Mouse (Mus musculus): ENCODE measurements around the gene Olfr702. TPM values are rescaled to one million over a fixed set of nuclear protein-coding genes. Genes with fewer than 3 reads are reported as not detected.
A peak's percentile ranks its signal among the peaks of the same experiment; 100 is the strongest.

The Olfr702 gene
- total and polyA plus RNA-seq, 3 experiments: 0.11 TPM; not detected in 2

DNA sequence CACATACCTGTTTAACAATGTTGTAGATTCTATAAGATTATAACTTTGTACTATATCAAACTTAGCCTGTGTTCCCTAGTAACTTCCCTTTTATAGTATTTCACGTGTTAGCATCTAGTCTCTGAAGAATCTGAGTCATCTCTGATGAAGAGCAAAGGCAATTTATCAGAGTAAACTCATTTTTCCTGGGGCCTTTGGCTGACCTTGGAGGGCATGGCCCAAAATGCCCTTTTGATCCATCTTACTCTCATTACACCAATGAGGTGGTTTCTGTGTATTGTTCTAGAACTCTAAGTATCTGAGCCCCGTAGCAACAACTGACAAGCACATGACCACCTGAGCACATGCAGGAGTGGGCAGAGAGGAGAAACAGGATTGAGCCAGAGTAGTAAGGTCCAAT, 19.9 kb downstream of the Olfr702 start, which contains the start of gene Olfr701:
Olfr701 (plus strand) TSS at position 301 of the 400 bp plus-strand sequence.
- H3K9me3 ChIP-seq (replicated peaks): no peaks in the 10 kb centered on the region
- no peak for ATAC-seq (ENCODE audit: extremely low read depth, insufficient number of reproducible peaks, low FRiP score, poor library complexity, severe bottlenecking)

DNA sequence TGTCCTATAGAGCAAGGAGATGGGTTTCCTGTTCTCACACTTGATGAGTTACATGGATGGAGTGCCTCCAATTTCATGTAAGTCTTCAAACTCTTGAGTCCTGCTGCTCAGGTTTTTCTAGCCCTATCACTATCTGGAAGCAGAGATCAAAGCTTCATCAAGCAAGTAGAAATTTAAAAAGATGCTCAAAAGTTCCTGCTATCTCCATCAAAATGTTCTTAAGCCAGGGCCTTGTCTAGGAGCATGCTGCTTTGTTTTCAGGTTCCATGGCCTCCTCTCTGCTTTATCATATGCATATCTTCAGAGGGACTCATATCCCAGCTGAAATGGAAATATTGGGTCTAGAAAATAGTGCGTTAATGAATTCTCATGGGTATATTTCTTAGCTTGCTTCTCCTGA, 25.0 kb downstream of the Olfr702 start, which contains the start of gene Olfr700:
Olfr700 (minus strand) TSS at position 101 of the 400 bp plus-strand sequence.
- no peak for TF ChIP-seq POLR2AphosphoS5 (IDR thresholded peaks at IDR 0.05; ENCODE audit: insufficient replicate concordance, low read depth, low read length)
- no peak for TF ChIP-seq CTCF (IDR thresholded peaks at IDR 0.05; ENCODE audit: low read depth, low read length)
- TF ChIP-seq TAL1 (conservative IDR thresholded peaks at IDR 0.05; ENCODE audit: low read depth, low read length): no peak
- no peak for TF ChIP-seq GATA1 (IDR thresholded peaks at IDR 0.05; ENCODE audit: borderline replicate concordance, low read length)
- no peak for TF ChIP-seq GATA2 (IDR thresholded peaks at IDR 0.05; ENCODE audit: borderline replicate concordance, low read depth, low read length)
- Histone ChIP-seq H3K9me3 (replicated peaks) (no peaks in the 10 kb centered on the region), H3K36me3 (replicated peaks) (no peaks in the 10 kb centered on the region), H3K4me3 (ENCODE audit: low read depth, low read length) (no peak within 1 kb of the TSS), H3K27me3 (ENCODE audit: insufficient read depth, low read length) (no peaks in the 10 kb centered on the region), H3K4me1 (ENCODE audit: insufficient read depth, low read depth, low read length) (peaks cover 10% of the 10 kb centered on the region)
- ATAC-seq (ENCODE audit: extremely low read depth, insufficient number of reproducible peaks, low FRiP score, poor library complexity, severe bottlenecking): no peak
- DNase-seq (ENCODE audit: low spot score): no peak

More for the DNA sequence above, 19.9 kb downstream of the Olfr702 start, which contains the start of gene Olfr701:
- H3K4me1 ChIP-seq (ENCODE audit: insufficient read depth, low read depth, low read length): peaks cover 27% of the 10 kb centered on the region
- TF ChIP-seq CTCF (IDR thresholded peaks at IDR 0.05; ENCODE audit: low read depth, low read length) (no peak), GATA2 (IDR thresholded peaks at IDR 0.05; ENCODE audit: borderline replicate concordance, low read depth, low read length) (no peak)
- H3K4me3 ChIP-seq (ENCODE audit: low read depth, low read length): no peak within 1 kb of the TSS
- no peaks in the 10 kb centered on the region for H3K36me3 ChIP-seq (replicated peaks)
- DNase-seq (ENCODE audit: low spot score): no peak
- no peaks in the 10 kb centered on the region for H3K27me3 ChIP-seq (ENCODE audit: insufficient read depth, low read length)

DNA sequence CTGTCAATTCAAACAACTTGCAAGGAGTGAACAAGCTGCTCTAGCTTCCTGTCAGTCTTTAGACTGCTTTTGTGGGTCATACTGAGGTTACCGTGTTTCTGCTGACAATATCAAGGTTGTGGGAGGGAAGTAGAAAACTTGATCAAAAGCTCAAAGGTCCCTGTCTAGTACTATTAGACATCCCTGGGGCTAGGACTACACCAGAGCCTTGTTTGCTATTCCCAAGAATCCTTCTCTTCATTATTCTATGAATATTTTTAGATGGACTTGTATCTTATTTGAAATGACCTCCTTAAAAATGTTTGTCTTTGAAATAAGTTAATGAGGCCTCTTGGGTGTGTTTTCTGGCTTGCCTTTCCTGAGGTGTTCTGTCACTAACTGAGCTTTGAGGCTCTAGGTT, 40.6 kb downstream of the Olfr702 start, which contains the start of gene Olfr699:
Olfr699 (minus strand) TSS at position 101 of the 400 bp plus-strand sequence.
- Histone ChIP-seq H3K36me3 (replicated peaks) (no peaks in the 10 kb centered on the region), H3K9me3 (replicated peaks) (no peaks in the 10 kb centered on the region; the same call in 1 of the 2 replicates), H3K4me1 (ENCODE audit: insufficient read depth, low read depth, low read length) (peaks cover 4% of the 10 kb centered on the region; the same call in 1 of the 2 replicates), H3K27me3 (ENCODE audit: insufficient read depth, low read length) (no peaks in the 10 kb centered on the region), H3K4me3 (ENCODE audit: low read depth, low read length) (no peak within 1 kb of the TSS)
- ATAC-seq (ENCODE audit: extremely low read depth, insufficient number of reproducible peaks, low FRiP score, poor library complexity, severe bottlenecking) (no peak), DNase-seq (ENCODE audit: low spot score) (no peak)
- TF ChIP-seq GATA1 (IDR thresholded peaks at IDR 0.05; ENCODE audit: borderline replicate concordance, low read length) (no peak), POLR2AphosphoS5 (IDR thresholded peaks at IDR 0.05; ENCODE audit: insufficient replicate concordance, low read depth, low read length) (no peak), CTCF (IDR thresholded peaks at IDR 0.05; ENCODE audit: low read depth, low read length) (no peak), GATA2 (IDR thresholded peaks at IDR 0.05; ENCODE audit: borderline replicate concordance, low read depth, low read length) (no peak), TAL1 (conservative IDR thresholded peaks at IDR 0.05; ENCODE audit: low read depth, low read length) (no peak)

DNA sequence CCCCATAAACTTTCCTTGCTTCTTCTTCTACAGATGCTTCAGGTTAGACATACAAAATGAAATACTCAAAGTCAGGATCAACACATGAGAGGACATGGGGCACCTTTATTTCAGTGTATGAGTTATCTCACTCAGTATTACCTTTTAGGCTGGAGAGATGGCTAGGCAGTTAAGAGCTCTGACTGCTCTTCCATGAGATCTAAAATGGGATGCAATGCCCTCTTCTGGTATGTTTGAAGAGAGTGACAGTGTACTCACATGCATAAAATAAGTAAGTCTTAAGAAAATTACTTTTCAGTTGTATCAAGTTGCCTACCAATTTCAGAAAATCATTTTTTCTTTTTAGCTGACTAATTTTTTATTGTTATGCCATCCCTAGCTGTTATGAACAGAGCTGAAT, 45.4 kb downstream of the Olfr702 start:
- no peak overlapping the region for H3K4me3 ChIP-seq (ENCODE audit: low read depth, low read length)
- no peak for DNase-seq (ENCODE audit: low spot score)
- H3K4me1 ChIP-seq (ENCODE audit: insufficient read depth, low read depth, low read length): peaks cover 5% of the 10 kb centered on the region; the same call in 1 of the 2 replicates
- peak; percentile 22; the same call in 1 of the 2 replicates for ATAC-seq (ENCODE audit: extremely low read depth, insufficient number of reproducible peaks, low FRiP score, poor library complexity, severe bottlenecking)
- no peaks in the 10 kb centered on the region for H3K27me3 ChIP-seq (ENCODE audit: insufficient read depth, low read length)
- TF ChIP-seq POLR2AphosphoS5 (IDR thresholded peaks at IDR 0.05; ENCODE audit: insufficient replicate concordance, low read depth, low read length) (no peak), TAL1 (conservative IDR thresholded peaks at IDR 0.05; ENCODE audit: low read depth, low read length) (no peak), GATA1 (IDR thresholded peaks at IDR 0.05; ENCODE audit: borderline replicate concordance, low read length) (no peak), CTCF (IDR thresholded peaks at IDR 0.05; ENCODE audit: low read depth, low read length) (no peak), GATA2 (IDR thresholded peaks at IDR 0.05; ENCODE audit: borderline replicate concordance, low read depth, low read length) (no peak)
- no peaks in the 10 kb centered on the region for H3K9me3 ChIP-seq (replicated peaks)
- no peaks in the 10 kb centered on the region for H3K36me3 ChIP-seq (replicated peaks)

Other genes with a start within 250 kb of the Olfr702 start
Only the 20 nearest of the 21 such genes appear.
- not detected in 2 replicates for gene Olfr693, start 153.3 kb downstream of the Olfr702 start, total RNA-seq (2014; fragmentation: Nextera tagmentation)
- gene Olfr693, start 153.3 kb downstream of the Olfr702 start, total RNA-seq (2017): 0.12 and 0.16 TPM in 2 replicates
- not detected in 2 replicates for gene Olfr693, start 153.3 kb downstream of the Olfr702 start, polyA plus RNA-seq (2012)
- not detected in 2 replicates for gene Olfr694, start 142.1 kb downstream of the Olfr702 start, total RNA-seq (2014; fragmentation: Nextera tagmentation)
- 0.12 and 0.16 TPM in 2 replicates for gene Olfr694, start 142.1 kb downstream of the Olfr702 start, total RNA-seq (2017)
- gene Olfr694, start 142.1 kb downstream of the Olfr702 start, polyA plus RNA-seq (2012): not detected in 2 replicates
- not detected in 2 replicates for gene Olfr695, start 117.5 kb downstream of the Olfr702 start, total RNA-seq (2014; fragmentation: Nextera tagmentation)
- gene Olfr695, start 117.5 kb downstream of the Olfr702 start, total RNA-seq (2017): 0.06 and 0.11 TPM in 2 replicates
- gene Olfr695, start 117.5 kb downstream of the Olfr702 start, polyA plus RNA-seq (2012): not detected in 2 replicates
- gene Olfr697, start 91.5 kb downstream of the Olfr702 start, total RNA-seq (2014; fragmentation: Nextera tagmentation): not detected in 2 replicates
- 0.22 TPM in 1 of 2 replicates, not detected in the other for gene Olfr697, start 91.5 kb downstream of the Olfr702 start, total RNA-seq (2017)
- not detected in 2 replicates for gene Olfr697, start 91.5 kb downstream of the Olfr702 start, polyA plus RNA-seq (2012)
- gene Olfr698, start 78.5 kb downstream of the Olfr702 start, total RNA-seq (2014; fragmentation: Nextera tagmentation): not detected in 2 replicates
- gene Olfr698, start 78.5 kb downstream of the Olfr702 start, total RNA-seq (2017): 0.06 and 0.11 TPM in 2 replicates
- not detected in 2 replicates for gene Olfr698, start 78.5 kb downstream of the Olfr702 start, polyA plus RNA-seq (2012)
- gene Olfr699, start 40.7 kb downstream of the Olfr702 start, total RNA-seq (2014; fragmentation: Nextera tagmentation): not detected in 2 replicates
- 0.06 and 0.11 TPM in 2 replicates for gene Olfr699, start 40.7 kb downstream of the Olfr702 start, total RNA-seq (2017)
- gene Olfr699, start 40.7 kb downstream of the Olfr702 start, polyA plus RNA-seq (2012): not detected in 2 replicates
- not detected in 2 replicates for gene Olfr700, start 25.1 kb downstream of the Olfr702 start, total RNA-seq (2014; fragmentation: Nextera tagmentation)
- gene Olfr700, start 25.1 kb downstream of the Olfr702 start, total RNA-seq (2017): not detected in 2 replicates
- gene Olfr700, start 25.1 kb downstream of the Olfr702 start, polyA plus RNA-seq (2012): not detected in 2 replicates
- not detected in 2 replicates for gene Olfr701, start 19.8 kb downstream of the Olfr702 start, total RNA-seq (2014; fragmentation: Nextera tagmentation)
- gene Olfr701, start 19.8 kb downstream of the Olfr702 start, total RNA-seq (2017): 0.06 and 0.16 TPM in 2 replicates
- not detected in 2 replicates for gene Olfr701, start 19.8 kb downstream of the Olfr702 start, polyA plus RNA-seq (2012)
- gene Olfr703, start 9.5 kb upstream of the Olfr702 start, total RNA-seq (2014; fragmentation: Nextera tagmentation): not detected in 2 replicates
- not detected in 2 replicates for gene Olfr703, start 9.5 kb upstream of the Olfr702 start, total RNA-seq (2017)
- gene Olfr703, start 9.5 kb upstream of the Olfr702 start, polyA plus RNA-seq (2012): not detected in 2 replicates
- gene Olfr704, start 29.3 kb upstream of the Olfr702 start, total RNA-seq (2014; fragmentation: Nextera tagmentation): not detected in 2 replicates
- gene Olfr704, start 29.3 kb upstream of the Olfr702 start, total RNA-seq (2017): 0.22 TPM in 1 of 2 replicates, not detected in the other
- not detected in 2 replicates for gene Olfr704, start 29.3 kb upstream of the Olfr702 start, polyA plus RNA-seq (2012)
- not detected in 2 replicates for gene Olfr705, start 43.0 kb upstream of the Olfr702 start, total RNA-seq (2014; fragmentation: Nextera tagmentation)
- gene Olfr705, start 43.0 kb upstream of the Olfr702 start, total RNA-seq (2017): 0.05 TPM in 1 of 2 replicates, not detected in the other
- gene Olfr705, start 43.0 kb upstream of the Olfr702 start, polyA plus RNA-seq (2012): not detected in 2 replicates
- gene Olfr706, start 54.3 kb upstream of the Olfr702 start, total RNA-seq (2014; fragmentation: Nextera tagmentation): not detected in 2 replicates
- gene Olfr706, start 54.3 kb upstream of the Olfr702 start, total RNA-seq (2017): 0.06 TPM in 1 of 2 replicates, not detected in the other
- not detected in 2 replicates for gene Olfr706, start 54.3 kb upstream of the Olfr702 start, polyA plus RNA-seq (2012)
- not detected in 2 replicates for gene Olfr707, start 67.3 kb upstream of the Olfr702 start, total RNA-seq (2014; fragmentation: Nextera tagmentation)
- not detected in 2 replicates for gene Olfr707, start 67.3 kb upstream of the Olfr702 start, total RNA-seq (2017)
- not detected in 2 replicates for gene Olfr707, start 67.3 kb upstream of the Olfr702 start, polyA plus RNA-seq (2012)
- gene Olfr1532-ps1, start 74.1 kb upstream of the Olfr702 start, total RNA-seq (2014; fragmentation: Nextera tagmentation): not detected in 2 replicates
- gene Olfr1532-ps1, start 74.1 kb upstream of the Olfr702 start, total RNA-seq (2017): not detected in 2 replicates
- gene Olfr1532-ps1, start 74.1 kb upstream of the Olfr702 start, polyA plus RNA-seq (2012): not detected in 2 replicates
- not detected in 2 replicates for gene Olfr709-ps1, start 98.3 kb upstream of the Olfr702 start, total RNA-seq (2014; fragmentation: Nextera tagmentation)
- 0.05 and 0.06 TPM in 2 replicates for gene Olfr709-ps1, start 98.3 kb upstream of the Olfr702 start, total RNA-seq (2017)
- not detected in 2 replicates for gene Olfr709-ps1, start 98.3 kb upstream of the Olfr702 start, polyA plus RNA-seq (2012)
- not detected in 2 replicates for gene Olfr710, start 114.4 kb upstream of the Olfr702 start, total RNA-seq (2014; fragmentation: Nextera tagmentation)
- not detected in 2 replicates for gene Olfr710, start 114.4 kb upstream of the Olfr702 start, total RNA-seq (2017)
- not detected in 2 replicates for gene Olfr710, start 114.4 kb upstream of the Olfr702 start, polyA plus RNA-seq (2012)
- gene Olfr6, start 130.0 kb upstream of the Olfr702 start, total RNA-seq (2014; fragmentation: Nextera tagmentation): not detected in 2 replicates
- gene Olfr6, start 130.0 kb upstream of the Olfr702 start, total RNA-seq (2017): 0.12 and 0.22 TPM in 2 replicates
- not detected in 2 replicates for gene Olfr6, start 130.0 kb upstream of the Olfr702 start, polyA plus RNA-seq (2012)
- not detected in 2 replicates for gene Olfr711, start 141.6 kb upstream of the Olfr702 start, total RNA-seq (2014; fragmentation: Nextera tagmentation)
- gene Olfr711, start 141.6 kb upstream of the Olfr702 start, total RNA-seq (2017): under 0.01 and 0.11 TPM in 2 replicates
- gene Olfr711, start 141.6 kb upstream of the Olfr702 start, polyA plus RNA-seq (2012): not detected in 2 replicates
- gene Olfr2, start 172.2 kb upstream of the Olfr702 start, total RNA-seq (2014; fragmentation: Nextera tagmentation): not detected in 2 replicates
- 0.06 TPM in 1 of 2 replicates, not detected in the other for gene Olfr2, start 172.2 kb upstream of the Olfr702 start, total RNA-seq (2017)
- not detected in 2 replicates for gene Olfr2, start 172.2 kb upstream of the Olfr702 start, polyA plus RNA-seq (2012)
- not detected in 2 replicates for gene Olfr713, start 197.3 kb upstream of the Olfr702 start, total RNA-seq (2014; fragmentation: Nextera tagmentation)
- gene Olfr713, start 197.3 kb upstream of the Olfr702 start, total RNA-seq (2017): 0.05 and 0.12 TPM in 2 replicates
- gene Olfr713, start 197.3 kb upstream of the Olfr702 start, polyA plus RNA-seq (2012): not detected in 2 replicates